Mouse (Mus musculus): ENCODE results near the gene Ipo8.

DNA sequence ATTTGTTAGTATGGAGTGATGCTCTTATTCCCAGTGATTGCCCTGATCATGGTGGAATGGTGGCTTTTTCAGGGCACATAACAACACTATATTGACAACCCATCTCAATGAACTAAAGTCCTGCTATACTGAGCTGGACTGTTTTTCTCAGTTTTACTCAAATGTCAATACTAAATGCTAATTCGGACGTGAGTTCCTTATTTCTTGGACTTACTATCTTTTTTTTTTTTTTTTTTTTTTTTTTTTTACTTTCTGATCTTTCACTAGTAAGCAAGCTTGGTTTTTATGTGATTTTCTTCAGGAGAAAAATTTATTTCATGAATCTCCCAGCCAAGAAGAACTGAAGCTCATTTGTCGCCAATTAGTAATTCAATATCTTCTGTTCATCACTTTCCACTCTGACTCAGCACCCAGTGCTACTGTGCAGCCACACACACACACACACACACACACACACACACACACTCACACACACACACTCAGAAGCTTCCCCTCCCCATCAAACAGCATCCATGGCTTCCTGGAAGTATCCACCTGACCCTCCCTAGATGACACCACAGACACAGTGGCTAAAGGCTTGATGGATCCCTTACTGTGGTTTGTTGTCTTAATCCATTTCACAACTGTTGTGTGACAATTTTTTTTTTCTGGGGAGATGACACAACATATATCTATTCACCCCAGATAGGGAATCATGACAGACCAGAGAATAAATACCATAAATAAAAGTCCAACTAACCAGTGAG, 69.1 kb downstream of the Ipo8 start:
- TF ChIP-seq POLR2A (IDR thresholded peaks at IDR 0.05; ENCODE audit: control insufficient read depth, extremely low read depth, insufficient read depth, low read length, poor library complexity) = no peak
- no peak for TF ChIP-seq CTCF (IDR thresholded peaks at IDR 0.05; ENCODE audit: borderline replicate concordance, control insufficient read depth, extremely low read depth, insufficient read depth, low read length, poor library complexity)

All from thymus, adult 2 months (tissue).